Mouse (Mus musculus) spleen, adult 2 months (tissue): ENCODE measurements around the gene Ankrd27. TPM values are rescaled to one million over a fixed set of nuclear protein-coding genes. Genes with fewer than 3 reads are reported as not detected.
A peak's percentile ranks its signal among the peaks of the same experiment; 100 is the strongest.

Source experiments
- DNase-seq, 2 experiments: peaks; one replicate each; pipeline versions ENCODE4 v3.0.0 to v3.0.0-alpha.2; 2012 to 2021; ENCODE audit warnings: low spot score in 2 of 2, low read depth in 1 of 2
- H3K27ac ChIP-seq: fragments of 200-500 bp; 2 replicates; pipeline ENCODE4 v1.5.1; 2012; ENCODE audit warnings: low read length, inconsistent platforms; ENCODE audit not compliant: insufficient read depth
- H3K27me3 ChIP-seq: fragments of 200-500 bp; 2 replicates; pipeline ENCODE4 v1.6.1; 2012; ENCODE audit warnings: mild to moderate bottlenecking, moderate library complexity, low read length, inconsistent platforms; ENCODE audit not compliant: control insufficient read depth, insufficient read depth
- H3K36me3 ChIP-seq: fragments of 200-500 bp; 2 replicates; pipeline ENCODE4 v1.6.1; 2012; ENCODE audit warnings: mild to moderate bottlenecking, low read length, inconsistent platforms; ENCODE audit not compliant: control insufficient read depth, insufficient read depth
- H3K4me1 ChIP-seq: fragments of 200-500 bp; 2 replicates; pipeline ENCODE4 v1.6.1; 2011; ENCODE audit warnings: inconsistent platforms; ENCODE audit not compliant: control insufficient read depth, insufficient read depth, insufficient read length
- H3K4me3 ChIP-seq: fragments of 200-500 bp; 2 replicates; pipeline ENCODE4 v1.5.1; 2011; ENCODE audit warnings: mild to moderate bottlenecking, inconsistent platforms; ENCODE audit not compliant: insufficient read depth, insufficient read length; ENCODE audit errors: extremely low read depth
- CTCF ChIP-seq: fragments of 200-500 bp; IDR thresholded peaks from 2 replicates; pipeline ENCODE4 v1.5.1; 2011; ENCODE audit warnings: mild to moderate bottlenecking, inconsistent platforms; ENCODE audit not compliant: insufficient read depth, insufficient read length, insufficient replicate concordance; ENCODE audit errors: extremely low read depth
- POLR2A ChIP-seq: fragments of 200-500 bp; IDR thresholded peaks from 2 replicates; pipeline ENCODE4 v1.6.1; 2011; ENCODE audit warnings: low read depth, low read length, inconsistent platforms
- WGBS: fragments of 180-500 bp; shearing (Covaris S2); methylation state at CpG from one replicate; pipeline ENCODE4 v1.1.7; 2018; 5-methylcytosine and 5-hydroxymethylcytosine counted together
- polyA plus RNA-seq: library from polyadenylated mRNA; depleted of rRNA; stranded (reverse); fragments of >200 nt; gene quantifications from 2 replicates; pipeline ENCODE4 v1.2.3, GENCODE M21; 2012

Ankrd27 gene
- polyA plus RNA-seq, 1 experiment, result 17.5 TPM

GRCm38 (mm10) chr7:35648239-35649069 lies 62.4 kb downstream of the Ankrd27 start:
- Histone ChIP-seq H3K36me3 (0 out of 2 replicates have a peak, but pooled peaks cover 4% of the 10 kb centered on the region), H3K27me3 (no peaks in the 10 kb centered on the region), H3K4me3 (no peak overlapping the region), H3K27ac (no peak overlapping the region), H3K4me1 (peaks cover 3% of the 10 kb centered on the region; the same call in 1 of the 2 replicates)
- no peak for DNase-seq
- 65% methylated on average over 9 of the region's 9 CpGs for WGBS
- TF ChIP-seq POLR2A (no peak), CTCF (no peak)

DNA sequence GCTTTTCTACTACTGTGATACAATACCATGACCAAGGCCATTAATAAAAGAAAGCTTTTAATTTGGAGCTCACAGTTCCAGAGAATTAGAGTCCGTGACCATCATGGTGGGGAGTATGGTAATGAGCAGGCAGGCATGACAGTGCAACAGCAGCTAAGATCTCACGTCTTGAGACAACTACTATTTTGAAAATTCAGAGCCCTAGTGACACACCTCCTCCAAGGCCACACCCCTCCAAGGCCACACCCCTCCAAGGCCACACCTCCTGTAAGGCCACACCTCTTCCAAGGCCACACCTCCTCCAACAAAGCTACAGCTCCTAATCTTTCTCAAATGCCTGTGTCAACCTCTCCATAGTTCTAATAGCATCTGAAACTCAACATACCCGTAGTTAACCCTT lies 63.0 kb downstream of the Ankrd27 start:
- H3K27me3 ChIP-seq, result no peaks in the 10 kb centered on the region
- no peak for TF ChIP-seq CTCF
- no peak for TF ChIP-seq POLR2A
- H3K36me3 ChIP-seq, result 0 out of 2 replicates have a peak, but pooled peaks cover 4% of the 10 kb centered on the region
- H3K27ac ChIP-seq, result no peak overlapping the region
- H3K4me3 ChIP-seq, result no peak overlapping the region
- peaks cover 3% of the 10 kb centered on the region; the same call in 1 of the 2 replicates for H3K4me1 ChIP-seq
- WGBS, result 38% methylated on average over 3 of the region's 3 CpGs
- DNase-seq, result peak in 1 of 2 experiments; percentile 41

DNA sequence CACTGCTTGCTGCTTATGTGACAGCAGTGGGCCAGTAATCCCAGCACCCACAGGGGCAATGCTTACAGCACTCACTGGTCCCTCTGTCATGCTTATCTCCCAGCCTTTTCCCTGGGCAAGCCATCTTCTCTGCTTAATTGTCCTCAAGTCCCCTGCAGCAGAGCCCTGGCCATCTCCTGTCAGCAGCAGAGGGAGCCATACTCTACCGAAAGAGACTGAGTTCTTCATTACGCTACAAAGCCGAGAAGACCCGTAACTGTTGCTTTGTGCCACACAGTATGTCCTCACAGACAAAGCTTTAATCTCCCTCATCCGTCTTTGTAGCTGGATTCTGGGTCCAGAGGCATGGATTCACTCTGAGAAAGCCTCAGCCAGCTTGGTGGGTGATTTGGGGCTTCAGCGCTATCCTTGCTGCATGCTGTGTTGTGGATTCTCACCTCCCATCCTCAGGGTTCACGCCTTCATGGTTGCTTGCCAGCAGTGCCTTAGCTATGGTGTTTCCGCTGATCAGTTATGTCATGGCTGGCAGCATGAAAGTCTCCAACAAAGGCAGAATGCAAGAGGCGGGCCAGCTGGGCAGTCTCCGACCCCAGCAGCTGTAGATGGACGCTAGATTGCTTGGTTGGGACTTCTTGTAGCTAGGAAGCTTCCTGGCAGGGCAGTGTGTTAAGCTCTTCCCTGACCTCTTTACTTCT lies 64.8 kb downstream of the Ankrd27 start:
- 83% methylated on average over 11 of the region's 11 CpGs for WGBS
- no peak for DNase-seq
- H3K36me3 ChIP-seq, result no peaks in the 10 kb centered on the region
- TF ChIP-seq CTCF, result no peak
- TF ChIP-seq POLR2A, result no peak
- no peaks in the 10 kb centered on the region for H3K27me3 ChIP-seq
- H3K27ac ChIP-seq, result no peak overlapping the region
- peaks cover 3% of the 10 kb centered on the region; the same call in 1 of the 2 replicates for H3K4me1 ChIP-seq
- no peak overlapping the region for H3K4me3 ChIP-seq

- Histone ChIP-seq H3K27ac (no peak overlapping the region), H3K4me1 (no peaks in the 10 kb centered on the region), H3K27me3 (no peaks in the 10 kb centered on the region), H3K36me3 (no peaks in the 10 kb centered on the region), H3K4me3 (no peak overlapping the region)
- TF ChIP-seq CTCF, result no peak
- TF ChIP-seq POLR2A, result no peak
- no peak for DNase-seq
- 85% methylated on average over 10 of the region's 10 CpGs for WGBS
These were observed 65.7 kb downstream of the Ankrd27 start for GRCm38 (mm10) chr7:35651583-35652270.

DNA sequence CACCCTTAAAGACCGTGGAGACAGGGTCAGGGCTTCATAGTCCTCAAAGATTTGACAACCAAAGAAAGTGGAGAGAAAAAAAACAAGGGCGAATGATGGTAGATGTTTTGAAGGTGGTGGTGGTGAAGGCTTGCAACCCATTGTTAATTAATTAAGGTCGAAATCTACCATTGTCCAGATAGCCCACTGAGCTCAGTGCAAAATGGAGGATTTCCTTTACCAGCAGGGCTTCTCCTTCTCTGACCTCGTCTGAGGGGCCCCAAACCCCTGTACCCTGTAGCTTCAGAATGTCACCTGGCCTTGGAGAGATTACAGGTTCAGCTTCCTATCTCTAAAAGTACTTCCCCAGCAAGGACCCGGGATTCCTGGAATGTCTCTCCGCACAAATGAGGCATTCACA lies 71.8 kb downstream of the Ankrd27 start:
- Histone ChIP-seq H3K4me3 (no peak overlapping the region), H3K36me3 (no peaks in the 10 kb centered on the region), H3K27me3 (no peaks in the 10 kb centered on the region), H3K27ac (no peak overlapping the region), H3K4me1 (no peaks in the 10 kb centered on the region)
- no peak for DNase-seq
- WGBS, result 60% methylated on average over 6 of the region's 6 CpGs
- TF ChIP-seq POLR2A (no peak), CTCF (no peak)

- no peak for TF ChIP-seq POLR2A
- peak; percentile 68; the same call in 1 of the 2 replicates for TF ChIP-seq CTCF
- WGBS, result 61% methylated on average over 3 of the region's 3 CpGs
- H3K4me3 ChIP-seq, result no peak overlapping the region
- H3K4me1 ChIP-seq, result no peaks in the 10 kb centered on the region
- DNase-seq, result peak in 1 of 2 experiments; percentile 36
- H3K36me3 ChIP-seq, result no peaks in the 10 kb centered on the region
- H3K27ac ChIP-seq, result no peak overlapping the region
- H3K27me3 ChIP-seq, result no peaks in the 10 kb centered on the region
These were observed 73.1 kb downstream of the Ankrd27 start for GRCm38 (mm10) chr7:35659173-35659572.
